Mouse (Mus musculus) WW6 (cell line): Measurements from ENCODE around the gene Ank2.

ENCODE experiments used
- DNase-seq: peaks from one replicate; pipeline ENCODE4 v3.0.0-alpha.2; 2013; ENCODE audit warnings: low read depth, low spot score

The Ank2 gene

GRCm38 (mm10) chr3:127183998-127184753 is 315.0 kb downstream of the Ank2 start:
- no peak for DNase-seq

- no peak for DNase-seq
Measured at GRCm38 (mm10) chr3:127172697-127173096, 326.5 kb downstream of the Ank2 start.

GRCm38 (mm10) chr3:127170246-127170645 is 328.9 kb downstream of the Ank2 start:
- DNase-seq, result no peak

- DNase-seq, result no peak
Measured at GRCm38 (mm10) chr3:127169114-127169513, 330.0 kb downstream of the Ank2 start.

DNA sequence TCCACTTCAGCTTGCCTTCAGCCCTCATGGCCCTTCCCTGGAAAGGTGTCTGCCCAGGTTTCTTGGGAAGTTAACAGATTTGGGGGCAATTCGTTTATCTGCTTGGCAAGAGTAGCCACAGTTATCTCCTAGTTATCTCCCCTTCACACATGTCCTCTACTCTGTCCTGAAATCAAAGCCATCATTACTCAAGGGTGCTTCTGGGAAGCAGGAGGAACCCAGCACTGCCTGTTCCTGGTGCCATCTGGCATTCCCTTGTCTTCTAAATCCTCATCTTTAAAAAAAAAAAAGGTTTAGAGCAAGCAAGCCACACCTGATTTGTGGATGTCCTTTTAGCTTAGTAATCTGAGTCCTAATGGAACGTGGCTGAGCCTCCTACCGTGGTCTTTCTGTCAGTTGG is 335.4 kb downstream of the Ank2 start:
- DNase-seq, result no peak

DNA sequence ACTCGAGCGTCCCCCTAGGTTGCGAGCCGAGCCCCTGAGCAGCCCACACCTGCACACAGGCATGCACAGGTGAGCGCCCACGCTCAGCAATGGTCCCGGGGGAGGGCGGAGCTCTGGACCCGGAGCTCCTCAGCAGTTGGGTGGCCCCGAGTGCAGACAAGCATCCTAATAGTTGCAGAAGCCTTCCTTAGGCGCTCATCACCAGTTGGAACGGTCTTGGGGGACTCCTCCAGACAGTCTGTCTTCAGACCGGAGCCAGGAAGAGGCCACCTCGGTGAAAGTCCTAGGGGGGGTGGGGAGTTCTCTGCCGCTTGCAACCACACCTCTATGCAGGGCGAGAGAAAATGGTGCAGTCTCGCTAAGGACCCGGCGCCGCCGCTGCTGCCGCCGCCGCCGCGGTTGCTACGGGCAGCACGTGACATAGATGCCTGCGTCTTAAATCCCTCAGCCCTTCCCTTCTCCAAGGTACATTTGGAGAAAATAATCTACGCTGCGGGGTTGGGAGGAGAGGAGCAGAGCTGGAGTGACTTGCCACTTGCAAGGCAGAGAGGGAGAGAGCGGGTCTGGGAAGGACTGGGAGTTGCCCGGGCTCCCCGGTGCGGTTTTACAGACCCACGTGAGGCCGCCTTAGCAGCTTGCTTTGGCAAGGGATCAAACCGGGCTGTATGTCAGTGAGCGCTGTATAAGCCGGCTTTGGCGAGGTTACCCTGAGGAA is 337.0 kb downstream of the Ank2 start:
- DNase-seq, result peak; percentile 26

- no peak for DNase-seq
Measured at GRCm38 (mm10) chr3:127161085-127161837, 337.9 kb downstream of the Ank2 start.

DNA sequence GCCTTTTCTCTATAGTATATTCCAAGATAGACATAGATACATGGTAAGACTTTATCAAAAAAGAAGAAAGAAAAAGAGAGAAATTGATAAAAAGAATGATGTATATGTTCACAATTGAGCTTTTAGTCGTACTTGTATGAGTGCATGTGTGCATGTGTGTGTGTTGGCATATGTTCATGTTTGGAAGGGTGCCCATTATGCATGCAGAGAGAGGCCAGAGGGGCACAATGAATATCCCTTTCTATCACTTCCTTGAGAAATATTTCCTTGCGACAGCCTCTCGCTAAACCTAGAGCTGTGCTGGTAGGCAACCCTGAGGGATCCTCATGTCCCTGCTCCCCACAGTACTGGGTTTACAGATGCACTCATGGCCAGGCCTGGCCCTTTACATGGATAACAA is 341.4 kb downstream of the Ank2 start:
- DNase-seq, result no peak

DNA sequence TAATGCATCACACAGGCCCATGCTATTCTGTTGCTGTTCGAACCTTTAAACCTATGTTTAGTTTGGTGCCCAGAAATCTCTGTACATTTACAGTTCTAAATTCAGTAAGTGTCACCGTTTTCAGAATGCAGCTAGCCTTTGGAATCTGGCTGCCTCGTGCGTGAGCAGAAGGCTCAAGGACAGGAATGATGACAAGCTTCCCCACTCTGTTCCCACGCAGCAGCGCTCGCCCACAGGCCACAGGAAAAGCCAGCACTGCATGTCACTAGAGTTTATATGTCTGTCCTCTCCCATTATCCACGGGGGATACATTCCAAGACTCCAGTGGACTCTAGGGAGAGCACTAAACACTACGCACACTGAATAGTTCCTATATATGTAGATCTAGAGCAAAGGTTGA is 343.1 kb downstream of the Ank2 start:
- no peak for DNase-seq

DNA sequence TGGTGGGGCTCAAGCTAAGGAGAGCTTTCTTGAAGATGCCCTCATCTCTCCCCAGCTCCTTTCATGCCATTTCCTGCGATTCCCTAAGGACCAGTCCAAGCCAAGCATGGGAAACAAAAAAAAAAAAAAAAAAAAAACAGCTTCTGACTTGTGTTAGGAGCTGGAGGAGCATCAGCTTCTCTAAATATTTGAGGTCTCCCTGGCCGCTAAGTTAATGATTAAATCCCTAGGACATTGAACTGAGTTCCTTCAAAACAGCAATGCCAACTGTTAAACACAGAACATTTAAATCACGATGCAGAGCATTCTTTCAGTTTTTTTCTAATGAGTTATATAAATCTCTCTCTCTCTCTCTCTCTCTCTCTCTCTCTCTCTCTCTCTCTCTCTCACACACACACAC is 345.3 kb downstream of the Ank2 start:
- no peak for DNase-seq

DNA sequence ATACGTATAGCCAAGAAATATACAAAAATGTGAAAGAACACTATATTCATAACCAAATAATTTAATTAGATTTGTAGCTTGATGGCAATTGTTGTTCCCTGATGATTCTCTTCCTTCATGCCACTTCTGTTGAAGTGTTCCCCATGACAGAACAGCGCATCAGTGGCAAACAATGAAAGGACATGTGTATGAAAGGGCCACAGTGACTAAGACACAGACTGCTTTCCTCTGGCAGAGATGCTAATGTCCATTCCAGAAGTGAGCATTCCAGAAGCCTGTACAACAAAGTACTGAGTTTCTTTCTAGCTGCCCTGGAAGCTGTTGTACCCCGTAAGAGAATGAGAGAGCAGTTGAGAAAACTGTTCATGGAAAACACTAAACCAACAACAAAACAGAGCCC is 345.7 kb downstream of the Ank2 start:
- DNase-seq, result no peak

DNA sequence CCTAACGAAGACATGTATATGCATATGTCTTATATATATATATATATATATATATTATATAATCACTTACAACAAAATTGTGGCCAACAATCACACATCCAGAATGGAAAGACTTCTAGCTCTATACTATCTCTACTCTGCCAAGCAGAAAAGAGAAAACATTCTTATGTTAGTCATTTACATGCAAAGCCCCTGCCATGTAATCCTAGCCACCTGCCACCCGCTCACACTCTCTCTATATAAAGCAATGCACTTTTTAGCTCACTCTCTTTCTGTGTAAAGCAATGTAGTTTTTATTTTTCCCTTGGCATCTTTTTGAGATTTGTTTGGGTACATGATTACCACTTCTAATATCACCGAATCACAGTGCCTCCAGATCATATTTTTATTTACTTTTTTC is 350.5 kb downstream of the Ank2 start:
- no peak for DNase-seq

- DNase-seq, result no peak
Measured at GRCm38 (mm10) chr3:127140590-127140989, 358.6 kb downstream of the Ank2 start.

- DNase-seq, result no peak
Measured at GRCm38 (mm10) chr3:127139638-127140037, 359.5 kb downstream of the Ank2 start.

DNA sequence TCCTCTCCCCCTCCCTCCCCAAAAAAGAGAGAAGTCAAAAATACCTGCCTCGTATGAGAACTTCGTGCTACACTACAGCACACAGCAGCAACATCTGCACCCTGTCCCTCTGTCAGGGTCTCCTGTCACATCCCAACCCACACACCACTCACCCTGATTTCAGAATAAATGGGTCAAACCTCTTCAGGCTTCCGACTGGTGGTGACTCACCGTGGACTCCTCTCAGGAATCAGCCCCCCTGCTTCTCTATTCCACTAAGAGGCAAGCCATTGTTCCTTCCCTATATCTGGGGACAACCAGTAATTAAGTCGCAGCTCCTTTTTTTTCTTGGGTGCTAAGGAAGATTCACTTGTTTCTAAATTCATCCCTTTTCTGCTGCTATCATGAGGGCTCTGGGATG is 361.6 kb downstream of the Ank2 start:
- no peak for DNase-seq

DNA sequence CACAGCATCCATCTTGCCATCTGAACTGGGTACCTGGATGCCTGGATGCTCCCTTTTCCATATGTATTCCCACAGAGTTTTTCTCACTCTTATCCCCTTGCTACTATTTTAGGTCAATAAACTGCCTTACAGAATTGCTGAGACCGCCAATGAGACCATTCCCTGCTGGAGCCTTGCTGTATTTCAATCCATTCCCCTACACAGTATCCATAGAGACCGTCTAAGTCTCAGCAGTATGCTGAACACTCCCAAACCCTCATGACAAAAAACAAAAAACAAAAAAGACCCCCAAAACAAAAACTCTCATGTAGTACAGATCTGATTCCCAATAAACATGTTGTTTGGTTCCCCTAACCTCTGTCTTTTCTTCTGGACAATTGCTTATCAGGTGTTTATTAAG is 365.1 kb downstream of the Ank2 start:
- DNase-seq, result no peak

- no peak for DNase-seq
Measured at GRCm38 (mm10) chr3:127131048-127131447, 368.1 kb downstream of the Ank2 start.

DNA sequence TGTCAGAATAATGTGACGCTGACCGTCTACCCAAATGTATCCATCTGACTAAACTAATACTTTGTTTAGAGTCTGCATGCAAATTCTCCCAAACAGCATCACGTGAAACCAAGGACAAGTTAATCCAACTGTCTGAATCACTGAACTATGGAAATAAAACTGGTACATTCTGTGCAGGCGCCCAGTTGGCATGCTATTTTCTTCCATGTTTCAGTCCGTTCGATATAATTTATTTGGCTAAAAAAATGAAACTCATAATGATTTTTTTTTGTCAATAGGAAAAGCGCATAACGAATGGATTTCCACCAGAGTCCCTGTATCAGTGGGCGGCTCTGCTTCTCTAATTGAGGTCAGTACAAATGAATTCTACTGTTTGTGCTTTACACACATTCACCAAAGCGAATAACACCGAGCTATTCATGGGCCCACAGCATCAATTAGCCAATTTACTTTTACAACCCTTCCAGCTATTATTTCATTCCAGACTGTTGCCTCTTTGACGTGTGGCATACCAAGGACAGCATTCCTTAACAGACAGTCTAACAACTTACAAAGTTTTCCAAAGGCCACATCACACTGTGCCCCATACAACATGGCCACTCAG is 368.9 kb downstream of the Ank2 start:
- no peak for DNase-seq

GRCm38 (mm10) chr3:127129750-127130149 is 369.4 kb downstream of the Ank2 start:
- DNase-seq, result no peak

DNA sequence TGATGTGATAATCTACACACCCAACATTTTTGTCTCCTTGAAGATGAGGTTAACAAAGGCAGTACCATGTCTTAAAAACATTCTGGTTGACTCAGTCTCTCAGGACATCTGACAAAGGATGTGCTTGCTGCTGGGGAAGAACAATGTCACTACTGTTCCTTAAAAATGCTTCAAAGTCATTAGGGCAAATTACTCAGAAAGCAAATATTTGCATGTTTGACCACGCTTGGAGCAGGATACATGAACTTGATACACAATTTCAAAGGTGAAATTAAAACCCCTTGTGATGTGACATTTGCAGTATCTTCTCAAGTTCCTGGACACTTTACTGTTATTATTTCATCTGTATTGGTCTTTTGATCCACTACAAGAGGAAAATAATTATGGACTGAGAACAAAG is 371.5 kb downstream of the Ank2 start:
- no peak for DNase-seq

DNA sequence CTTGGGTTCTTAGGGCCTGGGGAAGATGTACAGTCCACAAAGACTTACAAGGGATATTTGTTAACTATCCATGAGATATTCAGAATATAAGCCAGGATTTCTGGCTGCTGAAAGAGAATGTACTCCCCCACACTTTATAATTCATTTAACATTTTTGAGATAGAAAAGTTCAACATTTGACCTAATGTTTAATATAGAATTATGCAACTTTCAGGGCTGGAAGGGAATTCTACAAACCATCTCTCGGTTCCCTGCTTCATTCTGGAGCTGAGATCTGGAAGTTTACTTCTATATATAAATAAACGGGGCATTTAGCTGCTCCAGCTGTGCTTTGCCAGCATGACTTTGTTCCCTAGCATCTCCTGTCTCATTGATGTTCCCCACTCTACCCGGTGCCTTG is 372.9 kb downstream of the Ank2 start:
- DNase-seq, result no peak

GRCm38 (mm10) chr3:127124375-127124993 is 374.7 kb downstream of the Ank2 start:
- no peak for DNase-seq
